Mouse (Mus musculus): ENCODE measurements at regions not wholly inside any gene's neighbourhood (a gene's known extent, or its start where the extent isn't known, plus 50 kb on each side); places are given as distances from the start of the nearest gene placed in this dataset.

DNA sequence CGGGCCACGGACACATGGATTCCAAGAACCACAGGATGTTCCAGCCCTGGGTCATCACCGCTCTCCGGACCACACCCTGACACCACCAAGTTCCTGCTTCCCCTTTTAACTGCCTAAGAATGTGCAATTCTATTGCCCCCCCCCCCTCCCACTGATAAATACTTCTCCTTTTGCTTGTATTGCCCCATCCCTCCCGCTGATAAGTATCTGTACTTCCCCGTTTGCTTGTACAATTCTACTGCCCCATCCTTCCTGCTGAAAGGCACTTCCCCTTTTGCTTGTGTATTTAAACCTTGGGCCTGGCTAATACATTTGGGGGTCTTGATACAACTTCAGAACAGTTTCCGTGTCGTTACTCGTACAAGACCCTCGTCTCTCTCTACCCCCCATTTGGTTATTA is 214.4 kb upstream of the Gm20918 start:
- DNase-seq (ENCODE audit: low read depth, low spot score) = peak; percentile 40

Measured in R1 (cell line).